Mouse (Mus musculus) spleen, postnatal 36 days (tissue): ENCODE measurements at regions not wholly inside any gene's neighbourhood (a gene's known extent, or its start where the extent isn't known, plus 50 kb on each side); places are given as distances from the start of the nearest gene placed in this dataset.
A peak's percentile ranks its signal among the peaks of the same experiment; 100 is the strongest.

ENCODE experiments used
- DNase-seq, 2 experiments: peaks; one replicate each; pipeline ENCODE4 v3.0.0; 2022; ENCODE audit warnings: low spot score in 2 of 2, mixed read lengths in 1 of 2

- DNase-seq = no peak
Observed at GRCm38 (mm10) chr2:101368278-101368677, 256.2 kb upstream of the Rag2 start.

- DNase-seq = no peak
Observed at GRCm38 (mm10) chr2:101370991-101371736, 253.4 kb upstream of the Rag2 start.

- no peak for DNase-seq
Observed at GRCm38 (mm10) chr2:101371834-101372493, 252.6 kb upstream of the Rag2 start.

- no peak for DNase-seq
Observed at GRCm38 (mm10) chr2:101380595-101380994, 243.9 kb upstream of the Rag2 start.

GRCm38 (mm10) chr2:101415002-101415401 lies 209.5 kb upstream of the Rag2 start:
- DNase-seq = no peak

GRCm38 (mm10) chr2:101416702-101417101 lies 207.8 kb upstream of the Rag2 start:
- no peak for DNase-seq

GRCm38 (mm10) chr2:101433141-101433895 lies 191.2 kb upstream of the Rag2 start:
- DNase-seq = no peak

GRCm38 (mm10) chr2:101440231-101440630 lies 184.3 kb upstream of the Rag2 start:
- DNase-seq = no peak

GRCm38 (mm10) chr2:101441081-101441630 lies 183.4 kb upstream of the Rag2 start:
- DNase-seq = no peak

- no peak for DNase-seq
Observed at GRCm38 (mm10) chr2:101455591-101455990, 168.9 kb upstream of the Rag2 start.

- no peak for DNase-seq
Observed at GRCm38 (mm10) chr2:101458959-101459358, 165.6 kb upstream of the Rag2 start.

GRCm38 (mm10) chr2:101462450-101462849 lies 162.1 kb upstream of the Rag2 start:
- no peak for DNase-seq

- DNase-seq = no peak
Observed at GRCm38 (mm10) chr2:101464291-101465140, 160.0 kb upstream of the Rag2 start.

GRCm38 (mm10) chr2:101470569-101471100 lies 153.9 kb upstream of the Rag2 start:
- DNase-seq = no peak

- peak; percentile 67 to 74 for DNase-seq
Observed at GRCm38 (mm10) chr2:101472449-101473115, 151.9 kb upstream of the Rag2 start.

- no peak for DNase-seq
Observed at GRCm38 (mm10) chr2:101473116-101473485, 151.4 kb upstream of the Rag2 start.

GRCm38 (mm10) chr2:101476862-101477261 lies 147.7 kb upstream of the Rag2 start:
- no peak for DNase-seq

GRCm38 (mm10) chr2:101490207-101490606 lies 134.3 kb upstream of the Rag2 start:
- DNase-seq = no peak

GRCm38 (mm10) chr2:101491762-101492161 lies 132.8 kb upstream of the Rag2 start:
- no peak for DNase-seq

GRCm38 (mm10) chr2:101508116-101508515 lies 116.4 kb upstream of the Rag2 start:
- DNase-seq = no peak
